Mouse (Mus musculus) ES-E14 (cell line): ENCODE data around the gene Ankrd23.

Source experiments
- CHD2 ChIP-seq: IDR thresholded peaks from 2 replicates; pipeline ENCODE4 v1.6.1; 2014; ENCODE audit warnings: mild to moderate bottlenecking, low read depth, low read length, inconsistent platforms
- HCFC1 ChIP-seq: IDR thresholded peaks from 2 replicates; pipeline ENCODE4 v1.6.1; 2012; ENCODE audit warnings: low read length, inconsistent platforms, borderline replicate concordance; ENCODE audit not compliant: insufficient read depth
- ZNF384 ChIP-seq: IDR thresholded peaks from 2 replicates; pipeline ENCODE4 v1.6.1; 2012; ENCODE audit warnings: low read depth, low read length, inconsistent platforms

DNA sequence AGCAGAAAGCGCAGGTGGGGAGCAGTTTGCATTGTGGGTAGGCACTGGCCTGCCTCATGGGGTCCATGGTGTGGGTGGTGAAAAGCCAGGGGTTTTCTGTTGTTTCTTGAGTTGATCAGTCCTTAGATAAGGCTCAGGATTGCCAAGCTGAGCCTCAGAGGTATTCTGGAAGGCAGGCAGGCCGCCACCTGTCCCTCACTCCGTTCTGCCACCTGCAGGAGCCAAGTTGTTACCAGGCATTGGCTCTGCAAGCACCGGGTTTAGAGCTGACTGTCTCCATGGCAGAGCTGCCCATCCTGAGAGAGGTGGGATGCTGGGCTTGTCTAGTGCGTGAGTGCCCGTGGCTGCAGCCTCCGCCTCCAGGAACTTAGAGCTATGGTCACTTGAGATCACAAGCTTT lies 14.5 kb downstream of the Ankrd23 start:
- no peak for TF ChIP-seq ZNF384
- no peak for TF ChIP-seq HCFC1
- no peak for TF ChIP-seq CHD2
